Mouse (Mus musculus): ENCODE measurements around the gene Brinp1. TPM values are rescaled to one million over a fixed set of nuclear protein-coding genes. Genes with fewer than 3 reads are reported as not detected.

Brinp1 gene
- total RNA-seq, 1 experiment, result 0.80 TPM

- Histone ChIP-seq H3K36me3 (ENCODE audit: control insufficient read depth, insufficient read depth, low read length, poor library complexity, severe bottlenecking) (no peaks in the 10 kb centered on the region), H3K27ac (ENCODE audit: insufficient read depth, low read depth, low read length, poor library complexity, severe bottlenecking) (no peak overlapping the region), H3K4me3 (ENCODE audit: insufficient read depth in 1 of 2, low read depth in 1 of 2, low read length in 2 of 2, poor library complexity in 1 of 2, severe bottlenecking in 1 of 2) (no peak overlapping the region), H3K9me3 (ENCODE audit: control insufficient read depth, insufficient read depth, low read depth, low read length) (no peaks in the 10 kb centered on the region), H3K9ac (ENCODE audit: insufficient read depth, low read depth, low read length, poor library complexity, severe bottlenecking) (no peak overlapping the region), H3K4me1 (ENCODE audit: control insufficient read depth in 2 of 2, insufficient read depth in 2 of 2, low read length in 2 of 2, poor library complexity in 1 of 2) (no peaks in the 10 kb centered on the region)
- no peak for TF ChIP-seq MAFK (IDR thresholded peaks at IDR 0.05; ENCODE audit: insufficient read depth, low read depth, low read length)
- no peak for DNase-seq (ENCODE audit: low read depth, low spot score)
- in situ Hi-C loops (cut with MboI; ENCODE audit: low sequenced_read_pairs in 2 of 2, unreplicated experiment in 2 of 2), result no loop called here
Observed at GRCm38 (mm10) chr4:68922944-68923343, 31.3 kb downstream of the Brinp1 start.

DNA sequence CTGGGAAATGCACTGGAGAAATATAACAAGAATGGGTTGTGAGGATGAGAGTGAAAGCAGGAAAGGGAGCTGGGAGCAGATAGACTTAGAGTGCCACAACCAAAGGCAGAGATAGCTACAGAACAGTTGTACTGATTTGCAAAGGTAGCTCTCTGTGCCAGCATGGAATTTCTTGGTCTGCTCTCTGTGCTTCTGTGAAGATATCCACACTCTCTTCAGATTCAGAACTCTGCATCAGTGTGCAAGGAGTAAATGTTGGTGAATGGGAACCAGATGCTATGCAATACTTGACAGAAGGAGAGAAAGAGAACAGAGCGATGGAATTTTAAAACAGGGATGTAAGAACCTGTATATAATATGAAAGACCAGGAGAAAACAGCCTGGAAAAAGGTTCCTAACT is 31.7 kb downstream of the Brinp1 start:
- no peak for TF ChIP-seq HCFC1 (IDR thresholded peaks at IDR 0.05; ENCODE audit: borderline replicate concordance, insufficient read depth, low read length)
- no peak for TF ChIP-seq CHD2 (IDR thresholded peaks at IDR 0.05; ENCODE audit: low read depth, low read length)
- no peak for TF ChIP-seq ZC3H11A (IDR thresholded peaks at IDR 0.05; ENCODE audit: borderline replicate concordance, low read depth, low read length)
- Histone ChIP-seq H3K27ac (ENCODE audit: insufficient read depth, low read depth, low read length, poor library complexity, severe bottlenecking) (no peak overlapping the region), H3K9ac (ENCODE audit: insufficient read depth, low read depth, low read length, poor library complexity, severe bottlenecking) (no peak overlapping the region), H3K36me3 (ENCODE audit: control insufficient read depth, insufficient read depth, low read length, poor library complexity, severe bottlenecking) (no peaks in the 10 kb centered on the region), H3K4me1 (ENCODE audit: control insufficient read depth in 2 of 2, insufficient read depth in 2 of 2, low read length in 2 of 2, poor library complexity in 1 of 2) (no peaks in the 10 kb centered on the region), H3K9me3 (ENCODE audit: control insufficient read depth, insufficient read depth, low read depth, low read length) (no peaks in the 10 kb centered on the region), H3K4me3 (ENCODE audit: insufficient read depth in 1 of 2, low read depth in 1 of 2, low read length in 2 of 2, poor library complexity in 1 of 2, severe bottlenecking in 1 of 2) (no peak overlapping the region)
- in situ Hi-C loops (cut with MboI; ENCODE audit: low sequenced_read_pairs in 2 of 2, unreplicated experiment in 2 of 2), result no loop called here
- DNase-seq (ENCODE audit: low read depth, low spot score), result no peak

GRCm38 (mm10) chr4:68920127-68920526 is 34.1 kb downstream of the Brinp1 start:
- DNase-seq (ENCODE audit: low read depth, low spot score), result no peak
- H3K27ac ChIP-seq (ENCODE audit: insufficient read depth, low read depth, low read length, poor library complexity, severe bottlenecking), result no peak overlapping the region
- H3K36me3 ChIP-seq (ENCODE audit: control insufficient read depth, insufficient read depth, low read length, poor library complexity, severe bottlenecking), result no peaks in the 10 kb centered on the region
- TF ChIP-seq CHD2 (IDR thresholded peaks at IDR 0.05; ENCODE audit: low read depth, low read length), result no peak
- no peak for TF ChIP-seq MAFK (IDR thresholded peaks at IDR 0.05; ENCODE audit: insufficient read depth, low read depth, low read length)
- no peak for TF ChIP-seq HCFC1 (IDR thresholded peaks at IDR 0.05; ENCODE audit: borderline replicate concordance, insufficient read depth, low read length)
- TF ChIP-seq ZNF384 (IDR thresholded peaks at IDR 0.05; ENCODE audit: low read depth, low read length), result no peak
- no peak for TF ChIP-seq ZC3H11A (IDR thresholded peaks at IDR 0.05; ENCODE audit: borderline replicate concordance, low read depth, low read length)
- H3K9ac ChIP-seq (ENCODE audit: insufficient read depth, low read depth, low read length, poor library complexity, severe bottlenecking), result no peak overlapping the region
- no peaks in the 10 kb centered on the region for H3K9me3 ChIP-seq (ENCODE audit: control insufficient read depth, insufficient read depth, low read depth, low read length)
- H3K4me3 ChIP-seq (ENCODE audit: insufficient read depth in 1 of 2, low read depth in 1 of 2, low read length in 2 of 2, poor library complexity in 1 of 2, severe bottlenecking in 1 of 2), result no peak overlapping the region
- in situ Hi-C loops (cut with MboI; ENCODE audit: low sequenced_read_pairs in 2 of 2, unreplicated experiment in 2 of 2), result no loop called here
- no peaks in the 10 kb centered on the region for H3K4me1 ChIP-seq (ENCODE audit: control insufficient read depth in 2 of 2, insufficient read depth in 2 of 2, low read length in 2 of 2, poor library complexity in 1 of 2)

GRCm38 (mm10) chr4:68910942-68911341 is 43.3 kb downstream of the Brinp1 start:
- H3K4me3 ChIP-seq (ENCODE audit: insufficient read depth in 1 of 2, low read depth in 1 of 2, low read length in 2 of 2, poor library complexity in 1 of 2, severe bottlenecking in 1 of 2), result no peak overlapping the region
- no peak for DNase-seq (ENCODE audit: low read depth, low spot score)
- no peaks in the 10 kb centered on the region for H3K4me1 ChIP-seq (ENCODE audit: control insufficient read depth in 2 of 2, insufficient read depth in 2 of 2, low read length in 2 of 2, poor library complexity in 1 of 2)
- H3K36me3 ChIP-seq (ENCODE audit: control insufficient read depth, insufficient read depth, low read length, poor library complexity, severe bottlenecking), result no peaks in the 10 kb centered on the region
- TF ChIP-seq HCFC1 (IDR thresholded peaks at IDR 0.05; ENCODE audit: borderline replicate concordance, insufficient read depth, low read length) (no peak), ZNF384 (IDR thresholded peaks at IDR 0.05; ENCODE audit: low read depth, low read length) (no peak), ZC3H11A (IDR thresholded peaks at IDR 0.05; ENCODE audit: borderline replicate concordance, low read depth, low read length) (no peak), MAFK (IDR thresholded peaks at IDR 0.05; ENCODE audit: insufficient read depth, low read depth, low read length) (no peak)
- no peaks in the 10 kb centered on the region for H3K9me3 ChIP-seq (ENCODE audit: control insufficient read depth, insufficient read depth, low read depth, low read length)
- no peak overlapping the region for H3K27ac ChIP-seq (ENCODE audit: insufficient read depth, low read depth, low read length, poor library complexity, severe bottlenecking)
- no peak overlapping the region for H3K9ac ChIP-seq (ENCODE audit: insufficient read depth, low read depth, low read length, poor library complexity, severe bottlenecking)
- in situ Hi-C loops (cut with MboI; ENCODE audit: low sequenced_read_pairs in 2 of 2, unreplicated experiment in 2 of 2), result no loop called here

GRCm38 (mm10) chr4:68906417-68907210 is 47.6 kb downstream of the Brinp1 start:
- DNase-seq (ENCODE audit: low read depth, low spot score), result no peak
- TF ChIP-seq ZNF384 (IDR thresholded peaks at IDR 0.05; ENCODE audit: low read depth, low read length) (no peak), HCFC1 (IDR thresholded peaks at IDR 0.05; ENCODE audit: borderline replicate concordance, insufficient read depth, low read length) (no peak), ZC3H11A (IDR thresholded peaks at IDR 0.05; ENCODE audit: borderline replicate concordance, low read depth, low read length) (no peak), CHD2 (IDR thresholded peaks at IDR 0.05; ENCODE audit: low read depth, low read length) (no peak), MAFK (IDR thresholded peaks at IDR 0.05; ENCODE audit: insufficient read depth, low read depth, low read length) (no peak)
- in situ Hi-C loops (cut with MboI; ENCODE audit: low sequenced_read_pairs in 2 of 2, unreplicated experiment in 2 of 2), result no loop called here

More at GRCm38 (mm10) chr4:68906417-68907210, 47.6 kb downstream of the Brinp1 start:
- no peak overlapping the region for H3K4me3 ChIP-seq (ENCODE audit: insufficient read depth in 1 of 2, low read depth in 1 of 2, low read length in 2 of 2, poor library complexity in 1 of 2, severe bottlenecking in 1 of 2)
- no peaks in the 10 kb centered on the region for H3K4me1 ChIP-seq (ENCODE audit: control insufficient read depth in 2 of 2, insufficient read depth in 2 of 2, low read length in 2 of 2, poor library complexity in 1 of 2)
- H3K9ac ChIP-seq (ENCODE audit: insufficient read depth, low read depth, low read length, poor library complexity, severe bottlenecking), result no peak overlapping the region
- H3K36me3 ChIP-seq (ENCODE audit: control insufficient read depth, insufficient read depth, low read length, poor library complexity, severe bottlenecking), result no peaks in the 10 kb centered on the region
- H3K27ac ChIP-seq (ENCODE audit: insufficient read depth, low read depth, low read length, poor library complexity, severe bottlenecking), result no peak overlapping the region
- H3K9me3 ChIP-seq (ENCODE audit: control insufficient read depth, insufficient read depth, low read depth, low read length), result no peaks in the 10 kb centered on the region
